In genomic region chr4:90108858-90109257, GRCm38 (mm10) we compare ENCODE assay signal across 16 mouse cellular contexts.
DNase-seq lines count a peak whose midpoint lies in the region; ATAC-seq and TF ChIP-seq lines count a peak whose summit lies in the region.
"Had no signal": no experiment of that assay in that cellular context is flagged by ENCODE, and none has a peak within 500 bp of the region (broad histone marks: within the 10 kb centered on the region; RNA-seq: fewer than 3 reads in every experiment).

No protein-coding gene starts in this region.

- H3K4me3 ChIP-seq in forebrain, embryonic 13.5 days: no peak overlapping the region
- no peak overlapping the region for H3K4me3 ChIP-seq in forebrain, embryonic 10.5 days
- H3K4me3 ChIP-seq in forebrain, embryonic 16.5 days (replicated peaks; ENCODE audit: low read length): no peak overlapping the region
- H3K4me3 ChIP-seq in forebrain, embryonic 15.5 days: no peak overlapping the region
- H3K4me3 ChIP-seq: embryonic facial prominence, embryonic 10.5 days; embryonic facial prominence, embryonic 12.5 days had no signal

- TF ChIP-seq POLR2A in brain, embryonic 14.5 days (IDR thresholded peaks at IDR 0.05; ENCODE audit: borderline replicate concordance, extremely low read depth, insufficient read depth, insufficient read length, poor library complexity, severe bottlenecking): no peak

- no peak overlapping the region for H3K9ac ChIP-seq in forebrain, embryonic 13.5 days
- H3K9ac ChIP-seq in forebrain, embryonic 16.5 days (replicated peaks; ENCODE audit: low read depth, low read length): no peak overlapping the region
- H3K9ac ChIP-seq in forebrain, embryonic 15.5 days (replicated peaks): no peak overlapping the region
- H3K9ac ChIP-seq: embryonic facial prominence, embryonic 12.5 days had no signal

- no peaks in the 10 kb centered on the region for H3K4me1 ChIP-seq in forebrain, embryonic 13.5 days
- H3K4me1 ChIP-seq in forebrain, embryonic 10.5 days: no peaks in the 10 kb centered on the region
- no peaks in the 10 kb centered on the region for H3K4me1 ChIP-seq in forebrain, embryonic 16.5 days (replicated peaks; ENCODE audit: control insufficient read depth, insufficient read depth, low read length)
- no peaks in the 10 kb centered on the region for H3K4me1 ChIP-seq in forebrain, embryonic 15.5 days
- H3K4me1 ChIP-seq: embryonic facial prominence, embryonic 10.5 days; embryonic facial prominence, embryonic 12.5 days had no signal

- no peak overlapping the region for H3K4me2 ChIP-seq in forebrain, embryonic 13.5 days
- no peak overlapping the region for H3K4me2 ChIP-seq in forebrain, embryonic 16.5 days (ENCODE audit: low read length)
- H3K4me2 ChIP-seq in forebrain, embryonic 15.5 days (replicated peaks): no peak overlapping the region
- H3K4me2 ChIP-seq: embryonic facial prominence, embryonic 12.5 days had no signal

- no peak overlapping the region for H3K27ac ChIP-seq in forebrain, embryonic 13.5 days
- H3K27ac ChIP-seq in forebrain, embryonic 10.5 days: no peak overlapping the region
- no peak overlapping the region for H3K27ac ChIP-seq in forebrain, embryonic 16.5 days (ENCODE audit: low read length)
- no peak overlapping the region for H3K27ac ChIP-seq in forebrain, embryonic 15.5 days (replicated peaks)
- H3K27ac ChIP-seq: embryonic facial prominence, embryonic 10.5 days; embryonic facial prominence, embryonic 12.5 days had no signal

- H3K9me3 ChIP-seq in forebrain, embryonic 13.5 days (replicated peaks): no peaks in the 10 kb centered on the region
- H3K9me3 ChIP-seq in forebrain, embryonic 10.5 days: no peaks in the 10 kb centered on the region
- no peaks in the 10 kb centered on the region for H3K9me3 ChIP-seq in forebrain, embryonic 16.5 days (ENCODE audit: control insufficient read depth, low read length)
- no peaks in the 10 kb centered on the region for H3K9me3 ChIP-seq in forebrain, embryonic 15.5 days
- H3K9me3 ChIP-seq: embryonic facial prominence, embryonic 10.5 days; embryonic facial prominence, embryonic 12.5 days had no signal

- H3K27me3 ChIP-seq in forebrain, embryonic 13.5 days: no peaks in the 10 kb centered on the region
- no peaks in the 10 kb centered on the region for H3K27me3 ChIP-seq in forebrain, embryonic 10.5 days (ENCODE audit: poor library complexity, severe bottlenecking)
- no peaks in the 10 kb centered on the region for H3K27me3 ChIP-seq in forebrain, embryonic 16.5 days (replicated peaks; ENCODE audit: control insufficient read depth, insufficient read depth, low read length)
- no peaks in the 10 kb centered on the region for H3K27me3 ChIP-seq in forebrain, embryonic 15.5 days
- H3K27me3 ChIP-seq: embryonic facial prominence, embryonic 12.5 days had no signal

- DNase-seq in forebrain, embryonic 10.5 days (ENCODE audit: extremely low spot score, low spot score): no peak
- peak; percentile 66 for DNase-seq in brain, embryonic 14.5 days (ENCODE audit: low read depth)
- no peak for DNase-seq in right cerebral cortex, postnatal 25 days
- DNase-seq: adrenal gland, adult 2 months; adrenal gland, postnatal 10 days; adrenal gland, postnatal 25 days; cerebellum, adult 11-12 months; cerebellum, adult 2 months; cerebellum, adult 9-10 months; cerebellum, postnatal 10 days; cerebellum, postnatal 25 days had no signal

- ATAC-seq in forebrain, embryonic 13.5 days: peak; percentile 58
- ATAC-seq in forebrain, embryonic 16.5 days: peak; percentile 36; the same call in 1 of the 2 replicates
- no peak for ATAC-seq in forebrain, embryonic 15.5 days (replicated peaks)

- WGBS in forebrain, embryonic 13.5 days: 82% methylated on average over 2 of the region's 2 CpGs
- WGBS in forebrain, embryonic 10.5 days: 97% methylated on average over 2 of the region's 2 CpGs
- 75% methylated on average over 2 of the region's 2 CpGs for WGBS in forebrain, embryonic 16.5 days
- 70% methylated on average over 2 of the region's 2 CpGs for WGBS in forebrain, embryonic 15.5 days

- H3K36me3 ChIP-seq in forebrain, embryonic 13.5 days (ENCODE audit: poor library complexity, severe bottlenecking): no peaks in the 10 kb centered on the region
- no peaks in the 10 kb centered on the region for H3K36me3 ChIP-seq in forebrain, embryonic 10.5 days (replicated peaks)
- H3K36me3 ChIP-seq in forebrain, embryonic 16.5 days (ENCODE audit: control insufficient read depth, insufficient read depth): no peaks in the 10 kb centered on the region
- H3K36me3 ChIP-seq in forebrain, embryonic 15.5 days: no peaks in the 10 kb centered on the region
- H3K36me3 ChIP-seq: embryonic facial prominence, embryonic 10.5 days; embryonic facial prominence, embryonic 12.5 days had no signal

- no peak for TF ChIP-seq CTCF in brain, embryonic 14.5 days (IDR thresholded peaks at IDR 0.05; ENCODE audit: borderline replicate concordance, extremely low read depth, insufficient read depth, insufficient read length)
